Mouse (Mus musculus) liver, postnatal 0 days (tissue): ENCODE data around the gene Gpr137c. TPM values are rescaled to one million over a fixed set of nuclear protein-coding genes. Genes with fewer than 3 reads are reported as not detected.

Experiments used
- ATAC-seq: fragments of 200-750 bp; cut with Nextera tagmentation; 2 replicates; pipeline ENCODE4 v1.8.0; 2017; ENCODE audit warnings: mild to moderate bottlenecking, moderate library complexity
- DNase-seq: peaks from one replicate; pipeline ENCODE4 v3.0.0-alpha.2; 2016
- H3K27ac ChIP-seq: fragments of 300-500 bp; sonication (generic); 2 replicates; pipeline ENCODE4 v1.5.1; 2014; ENCODE audit warnings: antibody characterized with exemption, moderate library complexity, mild to moderate bottlenecking, low read depth
- H3K27me3 ChIP-seq: fragments of 300-500 bp; sonication (generic); 2 replicates; pipeline ENCODE4 v1.6.1; 2014; ENCODE audit warnings: low read length, control low read depth, mixed read lengths; ENCODE audit not compliant: insufficient read depth
- H3K36me3 ChIP-seq: fragments of 300-500 bp; sonication (generic); replicated peaks from 2 replicates; pipeline ENCODE4 v1.6.1; 2014; ENCODE audit warnings: mild to moderate bottlenecking, control low read depth, low read length, moderate library complexity, mixed read lengths; ENCODE audit not compliant: insufficient read depth
- H3K4me1 ChIP-seq: fragments of 300-500 bp; sonication (generic); 2 replicates; pipeline ENCODE4 v1.6.1; 2014; ENCODE audit warnings: antibody characterized with exemption, mild to moderate bottlenecking, control low read depth; ENCODE audit not compliant: insufficient read depth
- H3K4me2 ChIP-seq: fragments of 300-500 bp; sonication (generic); 2 replicates; pipeline ENCODE4 v1.6.1; 2014; ENCODE audit warnings: low read depth, mild to moderate bottlenecking, low read length, moderate library complexity, mixed read lengths
- H3K4me3 ChIP-seq: fragments of 300-500 bp; sonication (generic); 2 replicates; pipeline ENCODE4 v1.5.1; 2014; ENCODE audit warnings: low read depth, low read length
- H3K9ac ChIP-seq: fragments of 300-500 bp; sonication (generic); replicated peaks from 2 replicates; pipeline ENCODE4 v1.6.1; 2014; ENCODE audit warnings: mild to moderate bottlenecking, moderate library complexity
- H3K9me3 ChIP-seq: fragments of 300-500 bp; sonication (generic); 2 replicates; pipeline ENCODE4 v1.6.1; 2016; ENCODE audit warnings: mild to moderate bottlenecking, control low read depth, low read length, mixed read lengths
- CTCF ChIP-seq: sonication (generic); IDR thresholded peaks from 2 replicates; pipeline ENCODE4 v1.5.1; 2016; ENCODE audit warnings: antibody characterized with exemption, low read depth
- EP300 ChIP-seq: IDR thresholded peaks from 2 replicates; pipeline ENCODE4 v1.6.1; 2016; ENCODE audit warnings: antibody characterized with exemption, low read depth, mild to moderate bottlenecking
- WGBS: fragments of 180-500 bp; shearing (Covaris S2); extraction: QIAGEN DNeasy Blood & Tissue Kit; methylation state at CpG from one replicate; pipeline ENCODE4 v1.1.7; 2014; ENCODE audit not compliant: insufficient replicate concordance; 5-methylcytosine and 5-hydroxymethylcytosine counted together
- polyA plus RNA-seq: library from polyadenylated mRNA; unstranded; fragments of >200 nt; fragmentation: Nextera tagmentation; extraction: Ambion mirVana; gene quantifications from 2 replicates; pipeline ENCODE4 v1.2.1, GENCODE M21; 2015

Gene Gpr137c
- polyA plus RNA-seq, 1 experiment from 2014 or later = 0.66 TPM

GRCm38 (mm10) chr14:45318426-45319236 lies 99.1 kb downstream of the Gpr137c start, which contains the start of gene Ero1l:
TSS of gene Ero1l (minus strand) at chr14:45318771.
- DNase-seq = peak; percentile 88
- H3K4me1 ChIP-seq = peaks cover 58% of the 10 kb centered on the region
- peak; percentile 95 for ATAC-seq

DNA sequence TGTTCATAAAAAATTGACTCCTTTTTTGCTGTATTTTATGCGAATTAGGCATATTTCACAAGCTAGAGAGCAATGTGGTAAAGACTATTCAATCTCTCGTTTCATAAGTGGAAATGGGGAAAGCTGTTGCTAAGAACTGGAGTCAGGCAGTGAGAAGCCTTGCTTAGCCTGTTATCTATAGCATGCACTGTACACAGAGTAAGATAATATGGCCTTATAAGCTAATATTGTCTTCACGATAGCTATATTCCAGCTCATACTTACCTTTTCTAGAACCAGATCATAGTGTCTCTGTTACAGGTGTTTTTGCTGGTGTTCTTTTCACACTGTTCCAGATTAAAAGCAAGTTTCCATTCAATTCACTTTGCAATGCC lies 99.7 kb downstream of the Gpr137c start:
- Histone ChIP-seq H3K4me3 (peak overlapping the region; percentile 90), H3K27ac (peak overlapping the region; percentile 88)
- no peak for ATAC-seq

More at GRCm38 (mm10) chr14:45318426-45319236, 99.1 kb downstream of the Gpr137c start, which contains the start of gene Ero1l:
- no peaks in the 10 kb centered on the region for H3K9me3 ChIP-seq
- peak within 1 kb of the TSS; percentile 90 for H3K4me3 ChIP-seq
- peak within 1 kb of the TSS; percentile 88 for H3K27ac ChIP-seq
- TF ChIP-seq EP300 (no peak), CTCF (no peak)
- peak within 1 kb of the TSS; percentile 94 for H3K9ac ChIP-seq
- H3K27me3 ChIP-seq = no peaks in the 10 kb centered on the region
- H3K36me3 ChIP-seq = no peaks in the 10 kb centered on the region
- under 1% methylated on average over 46 of the region's 74 CpGs for WGBS
- H3K4me2 ChIP-seq = peak within 1 kb of the TSS; percentile 83

DNA sequence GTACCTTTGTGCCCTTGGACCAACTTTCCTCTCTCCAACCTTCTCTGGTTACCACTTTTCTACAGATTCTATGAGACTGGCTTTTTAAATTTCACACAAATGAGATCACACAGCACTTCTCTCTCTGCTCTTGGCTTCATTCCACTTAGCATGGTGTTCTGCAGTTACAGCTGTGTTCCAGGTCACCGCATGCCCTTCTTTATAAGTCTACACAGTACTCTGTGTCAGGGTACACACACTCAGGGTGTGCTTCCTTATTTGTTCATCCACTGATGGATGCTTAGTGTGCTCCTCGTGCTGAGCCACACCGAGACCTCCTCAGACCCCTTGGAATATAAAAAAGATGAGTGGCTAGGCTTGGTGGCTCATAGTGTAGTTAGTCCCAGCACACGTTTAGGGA lies 100.6 kb downstream of the Gpr137c start:
- no peak overlapping the region for H3K27ac ChIP-seq
- TF ChIP-seq CTCF (no peak), EP300 (no peak)
- H3K9ac ChIP-seq = no peak overlapping the region
- no peaks in the 10 kb centered on the region for H3K27me3 ChIP-seq
- WGBS = 79% methylated on average over 4 of the region's 4 CpGs
- H3K4me2 ChIP-seq = no peak overlapping the region
- H3K4me3 ChIP-seq = no peak overlapping the region
- no peaks in the 10 kb centered on the region for H3K9me3 ChIP-seq
- DNase-seq (no peak), ATAC-seq (no peak)
- no peaks in the 10 kb centered on the region for H3K36me3 ChIP-seq
- H3K4me1 ChIP-seq = peaks cover 49% of the 10 kb centered on the region

More for the DNA sequence above, 99.7 kb downstream of the Gpr137c start:
- TF ChIP-seq EP300 (peak; percentile 75; the same call in 1 of the 2 replicates), CTCF (no peak)
- Histone ChIP-seq H3K4me2 (peak overlapping the region; percentile 83), H3K27me3 (no peaks in the 10 kb centered on the region), H3K36me3 (no peaks in the 10 kb centered on the region), H3K4me1 (peaks cover 52% of the 10 kb centered on the region), H3K9ac (no peak overlapping the region), H3K9me3 (no peaks in the 10 kb centered on the region)
- 37% methylated on average over 3 of the region's 3 CpGs for WGBS
- no peak for DNase-seq

- H3K9me3 ChIP-seq = no peaks in the 10 kb centered on the region
- no peak overlapping the region for H3K9ac ChIP-seq
- WGBS = 70% methylated on average over 3 of the region's 3 CpGs
- ATAC-seq = no peak
- H3K4me1 ChIP-seq = peaks cover 45% of the 10 kb centered on the region
- no peak overlapping the region for H3K4me3 ChIP-seq
- no peaks in the 10 kb centered on the region for H3K36me3 ChIP-seq
- H3K27ac ChIP-seq = peak overlapping the region; percentile 69; the same call in 1 of the 2 replicates
- DNase-seq = no peak
- peak overlapping the region; percentile 48; the same call in 1 of the 2 replicates for H3K4me2 ChIP-seq
- no peak for TF ChIP-seq EP300
- TF ChIP-seq CTCF = no peak
- H3K27me3 ChIP-seq = no peaks in the 10 kb centered on the region
Measured at GRCm38 (mm10) chr14:45321067-45321466, 101.5 kb downstream of the Gpr137c start.

DNA sequence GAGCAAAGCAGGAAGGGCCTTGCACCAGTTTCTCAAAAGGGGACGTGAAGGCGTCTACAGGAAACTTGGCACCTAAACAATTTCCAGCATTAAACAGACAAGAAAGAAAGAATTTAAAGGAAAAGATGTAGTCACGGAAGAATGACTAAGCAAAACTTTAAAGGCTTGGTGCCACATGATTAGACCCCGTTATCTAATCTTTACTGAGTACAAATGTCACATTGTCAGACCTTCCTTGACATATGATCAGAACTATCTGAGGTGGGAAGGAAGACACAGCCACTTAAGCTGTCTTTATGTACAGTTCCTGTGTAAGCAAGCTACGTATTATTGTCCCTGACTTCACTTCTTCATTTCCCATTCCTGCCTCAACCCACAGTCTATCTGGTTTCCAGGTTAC lies 102.1 kb downstream of the Gpr137c start:
- DNase-seq (no peak), ATAC-seq (no peak)
- TF ChIP-seq CTCF (no peak), EP300 (peak; percentile 93)
- Histone ChIP-seq H3K4me1 (peaks cover 40% of the 10 kb centered on the region), H3K27me3 (no peaks in the 10 kb centered on the region), H3K4me3 (no peak overlapping the region), H3K9me3 (no peaks in the 10 kb centered on the region), H3K27ac (peak overlapping the region; percentile 69; the same call in 1 of the 2 replicates), H3K9ac (no peak overlapping the region; the same call in 1 of the 2 replicates), H3K36me3 (no peaks in the 10 kb centered on the region), H3K4me2 (peak overlapping the region; percentile 48)
- WGBS = 42% methylated on average over 5 of the region's 5 CpGs

GRCm38 (mm10) chr14:45322450-45322849 lies 102.9 kb downstream of the Gpr137c start:
- ATAC-seq = no peak
- TF ChIP-seq CTCF (no peak), EP300 (no peak)
- Histone ChIP-seq H3K4me1 (peaks cover 37% of the 10 kb centered on the region), H3K4me3 (no peak overlapping the region), H3K27ac (peak overlapping the region; percentile 24; the same call in 1 of the 2 replicates), H3K4me2 (no peak overlapping the region), H3K9me3 (no peaks in the 10 kb centered on the region), H3K36me3 (no peaks in the 10 kb centered on the region), H3K27me3 (no peaks in the 10 kb centered on the region), H3K9ac (no peak overlapping the region)
- DNase-seq = no peak
- WGBS = 68% methylated on average over 2 of the region's 2 CpGs
